Mouse (Mus musculus): ENCODE measurements around the gene Ankle1. TPM values are rescaled to one million over a fixed set of nuclear protein-coding genes. Genes with fewer than 3 reads are reported as not detected.

The Ankle1 gene
- polyA plus RNA-seq, 1 experiment from 2014 or later = 30.5 TPM

GRCm38 (mm10) chr8:71380178-71381171, 25.3 kb upstream of the Ankle1 start:
- Histone ChIP-seq H3K36me3 (ENCODE audit: control insufficient read depth, insufficient read depth, low read length) (peaks cover 16% of the 10 kb centered on the region), H3K9me3 (ENCODE audit: control insufficient read depth, low read length) (no peaks in the 10 kb centered on the region), H3K4me1 (replicated peaks; ENCODE audit: control insufficient read depth, insufficient read depth, low read length) (peaks cover 47% of the 10 kb centered on the region), H3K27me3 (replicated peaks; ENCODE audit: control insufficient read depth, insufficient read depth, low read length) (no peaks in the 10 kb centered on the region), H3K4me3 (ENCODE audit: low read depth, low read length) (peak overlapping the region; percentile 93), H3K9ac (ENCODE audit: low read length) (peak overlapping the region; percentile 85), H3K4me2 (ENCODE audit: low read length) (peak overlapping the region; percentile 97), H3K27ac (ENCODE audit: low read depth) (peak overlapping the region; percentile 91)
- ATAC-seq (replicated peaks; ENCODE audit: low FRiP score, low TSS enrichment, low read depth) = no peak
- DNase-seq (ENCODE audit: low spot score) = no peak
- WGBS = 1% methylated on average over 72 of the region's 72 CpGs

GRCm38 (mm10) chr8:71381421-71381970, 24.3 kb upstream of the Ankle1 start, which contains the start of gene Nr2f6:
Gene Nr2f6 (minus strand): TSS chr8:71381960.
- DNase-seq (ENCODE audit: low spot score) = peak; percentile 86
- under 1% methylated on average over 77 of the region's 89 CpGs for WGBS

GRCm38 (mm10) chr8:71381971-71382961, 23.5 kb upstream of the Ankle1 start:
- peak overlapping the region; percentile 93 for H3K4me3 ChIP-seq (ENCODE audit: low read depth, low read length)
- peaks cover 31% of the 10 kb centered on the region for H3K4me1 ChIP-seq (replicated peaks; ENCODE audit: control insufficient read depth, insufficient read depth, low read length)
- H3K36me3 ChIP-seq (ENCODE audit: control insufficient read depth, insufficient read depth, low read length) = peaks cover 8% of the 10 kb centered on the region
- H3K27me3 ChIP-seq (replicated peaks; ENCODE audit: control insufficient read depth, insufficient read depth, low read length) = no peaks in the 10 kb centered on the region
- DNase-seq (ENCODE audit: low spot score) (peak; percentile 90), ATAC-seq (replicated peaks; ENCODE audit: low FRiP score, low TSS enrichment, low read depth) (peak; percentile 90)
- H3K4me2 ChIP-seq (ENCODE audit: low read length) = peak overlapping the region; percentile 97
- peak overlapping the region; percentile 85 for H3K9ac ChIP-seq (ENCODE audit: low read length)
- no peaks in the 10 kb centered on the region for H3K9me3 ChIP-seq (ENCODE audit: control insufficient read depth, low read length)
- 3% methylated on average over 46 of the region's 80 CpGs for WGBS
- H3K27ac ChIP-seq (ENCODE audit: low read depth) = peak overlapping the region; percentile 91

More at GRCm38 (mm10) chr8:71381421-71381970, 24.3 kb upstream of the Ankle1 start, which contains the start of gene Nr2f6:
- peak within 1 kb of the TSS; percentile 97 for H3K4me2 ChIP-seq (ENCODE audit: low read length)
- peak; percentile 29 for ATAC-seq (replicated peaks; ENCODE audit: low FRiP score, low TSS enrichment, low read depth)
- H3K9ac ChIP-seq (ENCODE audit: low read length) = peak within 1 kb of the TSS; percentile 85
- peaks cover 15% of the 10 kb centered on the region for H3K36me3 ChIP-seq (ENCODE audit: control insufficient read depth, insufficient read depth, low read length)
- peak within 1 kb of the TSS; percentile 93 for H3K4me3 ChIP-seq (ENCODE audit: low read depth, low read length)
- H3K27me3 ChIP-seq (replicated peaks; ENCODE audit: control insufficient read depth, insufficient read depth, low read length) = no peaks in the 10 kb centered on the region
- peak within 1 kb of the TSS; percentile 91 for H3K27ac ChIP-seq (ENCODE audit: low read depth)
- no peaks in the 10 kb centered on the region for H3K9me3 ChIP-seq (ENCODE audit: control insufficient read depth, low read length)
- peaks cover 37% of the 10 kb centered on the region for H3K4me1 ChIP-seq (replicated peaks; ENCODE audit: control insufficient read depth, insufficient read depth, low read length)

GRCm38 (mm10) chr8:71383396-71383795, 22.4 kb upstream of the Ankle1 start:
- Histone ChIP-seq H3K4me3 (ENCODE audit: low read depth, low read length) (no peak overlapping the region), H3K36me3 (ENCODE audit: control insufficient read depth, insufficient read depth, low read length) (no peaks in the 10 kb centered on the region), H3K9ac (ENCODE audit: low read length) (0 out of 2 replicates have a peak overlapping the region, but pooled peaks have one; percentile 11), H3K4me1 (replicated peaks; ENCODE audit: control insufficient read depth, insufficient read depth, low read length) (peaks cover 31% of the 10 kb centered on the region), H3K4me2 (ENCODE audit: low read length) (no peak overlapping the region), H3K27me3 (replicated peaks; ENCODE audit: control insufficient read depth, insufficient read depth, low read length) (no peaks in the 10 kb centered on the region), H3K27ac (ENCODE audit: low read depth) (peak overlapping the region; percentile 88; the same call in 1 of the 2 replicates), H3K9me3 (ENCODE audit: control insufficient read depth, low read length) (no peaks in the 10 kb centered on the region)
- no peak for DNase-seq (ENCODE audit: low spot score)
- 28% methylated on average over 12 of the region's 12 CpGs for WGBS
- ATAC-seq (replicated peaks; ENCODE audit: low FRiP score, low TSS enrichment, low read depth) = no peak

GRCm38 (mm10) chr8:71383860-71384259, 21.9 kb upstream of the Ankle1 start:
- Histone ChIP-seq H3K4me2 (ENCODE audit: low read length) (no peak overlapping the region), H3K4me1 (replicated peaks; ENCODE audit: control insufficient read depth, insufficient read depth, low read length) (peaks cover 28% of the 10 kb centered on the region), H3K9ac (ENCODE audit: low read length) (no peak overlapping the region), H3K27ac (ENCODE audit: low read depth) (peak overlapping the region; percentile 88; the same call in 1 of the 2 replicates), H3K27me3 (replicated peaks; ENCODE audit: control insufficient read depth, insufficient read depth, low read length) (no peaks in the 10 kb centered on the region), H3K4me3 (ENCODE audit: low read depth, low read length) (no peak overlapping the region), H3K36me3 (ENCODE audit: control insufficient read depth, insufficient read depth, low read length) (no peaks in the 10 kb centered on the region), H3K9me3 (ENCODE audit: control insufficient read depth, low read length) (no peaks in the 10 kb centered on the region)
- DNase-seq (ENCODE audit: low spot score) (no peak), ATAC-seq (replicated peaks; ENCODE audit: low FRiP score, low TSS enrichment, low read depth) (no peak)
- WGBS = 53% methylated on average over 3 of the region's 3 CpGs

- no peak for ATAC-seq (replicated peaks; ENCODE audit: low FRiP score, low TSS enrichment, low read depth)
- Histone ChIP-seq H3K36me3 (ENCODE audit: control insufficient read depth, insufficient read depth, low read length) (no peaks in the 10 kb centered on the region), H3K9ac (ENCODE audit: low read length) (no peak overlapping the region), H3K27ac (ENCODE audit: low read depth) (no peak overlapping the region), H3K4me1 (replicated peaks; ENCODE audit: control insufficient read depth, insufficient read depth, low read length) (peaks cover 14% of the 10 kb centered on the region), H3K9me3 (ENCODE audit: control insufficient read depth, low read length) (no peaks in the 10 kb centered on the region), H3K4me3 (ENCODE audit: low read depth, low read length) (no peak overlapping the region), H3K27me3 (replicated peaks; ENCODE audit: control insufficient read depth, insufficient read depth, low read length) (no peaks in the 10 kb centered on the region), H3K4me2 (ENCODE audit: low read length) (no peak overlapping the region)
- no peak for DNase-seq (ENCODE audit: low spot score)
- 64% methylated on average over 12 of the region's 12 CpGs for WGBS
These were observed 20.5 kb upstream of the Ankle1 start for GRCm38 (mm10) chr8:71385212-71385835.

GRCm38 (mm10) chr8:71388267-71388666, 17.5 kb upstream of the Ankle1 start:
- Histone ChIP-seq H3K9me3 (ENCODE audit: control insufficient read depth, low read length) (no peaks in the 10 kb centered on the region), H3K4me3 (ENCODE audit: low read depth, low read length) (no peak overlapping the region), H3K36me3 (ENCODE audit: control insufficient read depth, insufficient read depth, low read length) (no peaks in the 10 kb centered on the region), H3K27me3 (replicated peaks; ENCODE audit: control insufficient read depth, insufficient read depth, low read length) (no peaks in the 10 kb centered on the region), H3K9ac (ENCODE audit: low read length) (no peak overlapping the region), H3K4me2 (ENCODE audit: low read length) (no peak overlapping the region), H3K27ac (ENCODE audit: low read depth) (no peak overlapping the region), H3K4me1 (replicated peaks; ENCODE audit: control insufficient read depth, insufficient read depth, low read length) (peaks cover 3% of the 10 kb centered on the region)
- DNase-seq (ENCODE audit: low spot score) (no peak), ATAC-seq (replicated peaks; ENCODE audit: low FRiP score, low TSS enrichment, low read depth) (no peak)
- WGBS = 63% methylated on average over 1 of the region's 1 CpGs

Measured in intestine, embryonic 14.5 days (tissue).